Mouse (Mus musculus) forebrain, embryonic 13.5 days (tissue): ENCODE measurements at regions not wholly inside any gene's neighbourhood (a gene's known extent, or its start where the extent isn't known, plus 50 kb on each side); places are given as distances from the start of the nearest gene placed in this dataset.

Source experiments
- ATAC-seq: fragments of 200-750 bp; cut with Nextera tagmentation; 2 replicates; pipeline ENCODE4 v1.8.0; 2017
- H3K27ac ChIP-seq: fragments of 300-500 bp; sonication (generic); 2 replicates; pipeline ENCODE4 v1.5.1; 2015; ENCODE audit warnings: inconsistent platforms, mild to moderate bottlenecking, moderate library complexity
- H3K27me3 ChIP-seq: fragments of 300-500 bp; sonication (generic); 2 replicates; pipeline ENCODE4 v1.6.1; 2015; ENCODE audit warnings: mild to moderate bottlenecking, inconsistent platforms
- H3K36me3 ChIP-seq: fragments of 300-500 bp; sonication (generic); 2 replicates; pipeline ENCODE4 v1.6.1; 2015; ENCODE audit warnings: mild to moderate bottlenecking, inconsistent platforms; ENCODE audit not compliant: poor library complexity, severe bottlenecking
- H3K4me1 ChIP-seq: fragments of 300-500 bp; sonication (generic); 2 replicates; pipeline ENCODE4 v1.6.1; 2015; ENCODE audit warnings: inconsistent platforms
- H3K4me2 ChIP-seq: fragments of 300-500 bp; sonication (generic); 2 replicates; pipeline ENCODE4 v1.6.1; 2015; ENCODE audit warnings: inconsistent platforms, mild to moderate bottlenecking, moderate library complexity
- H3K4me3 ChIP-seq: fragments of 300-500 bp; sonication (generic); 2 replicates; pipeline ENCODE4 v1.5.1; 2015; ENCODE audit warnings: mild to moderate bottlenecking, inconsistent platforms
- H3K9ac ChIP-seq: fragments of 300-500 bp; sonication (generic); 2 replicates; pipeline ENCODE4 v1.6.1; 2015; ENCODE audit warnings: mild to moderate bottlenecking, inconsistent platforms
- H3K9me3 ChIP-seq: fragments of 300-500 bp; sonication (generic); replicated peaks from 2 replicates; pipeline ENCODE4 v1.6.1; 2016; ENCODE audit warnings: inconsistent platforms
- WGBS: fragments of 180-500 bp; shearing (Covaris S2); methylation state at CpG from one replicate; pipeline ENCODE4 v1.1.7; 2015; 5-methylcytosine and 5-hydroxymethylcytosine counted together

DNA sequence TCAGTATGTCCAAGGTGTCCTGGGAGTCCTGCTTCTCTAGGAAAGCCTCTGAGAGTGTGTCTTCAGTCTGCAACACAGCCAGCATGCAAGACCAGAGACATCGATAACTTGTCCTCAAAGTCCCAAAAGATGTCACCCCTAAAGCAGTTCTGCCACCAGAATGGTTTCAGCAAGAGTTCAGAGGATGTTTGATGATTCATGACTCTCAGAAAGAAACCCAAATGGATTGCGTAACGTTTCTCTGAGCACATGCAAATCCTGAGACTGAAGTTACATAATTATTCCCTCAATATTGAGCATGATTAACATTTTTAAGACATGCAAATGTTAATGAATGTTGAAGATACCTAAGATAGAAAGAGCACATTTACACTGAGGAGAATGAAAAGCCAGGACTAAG is 167.2 kb downstream of the Lrig3 start:
- Histone ChIP-seq H3K27me3 (no peaks in the 10 kb centered on the region), H3K4me2 (no peak overlapping the region), H3K36me3 (no peaks in the 10 kb centered on the region), H3K9me3 (no peaks in the 10 kb centered on the region), H3K4me3 (no peak overlapping the region), H3K9ac (no peak overlapping the region), H3K27ac (no peak overlapping the region), H3K4me1 (no peaks in the 10 kb centered on the region)
- no peak for ATAC-seq
- WGBS = 89% methylated on average over 3 of the region's 3 CpGs

DNA sequence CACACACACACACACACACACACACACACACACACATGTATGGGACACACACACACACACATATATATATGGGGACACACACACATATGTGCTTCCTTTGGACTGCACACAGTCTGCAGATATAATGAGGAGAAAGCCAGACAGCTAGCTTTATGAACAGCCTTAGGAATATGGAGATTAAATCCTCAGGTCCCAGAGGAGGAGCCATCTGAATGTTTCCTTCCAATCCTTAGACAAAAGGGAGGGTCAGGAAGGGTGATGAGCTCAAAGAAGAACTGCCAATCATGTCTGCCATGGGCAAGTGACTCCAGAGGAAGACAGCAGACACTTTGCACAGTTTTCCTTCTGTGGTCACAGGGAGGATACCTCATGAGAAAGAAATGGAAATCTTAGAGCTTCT is 168.0 kb downstream of the Lrig3 start:
- no peaks in the 10 kb centered on the region for H3K36me3 ChIP-seq
- H3K4me3 ChIP-seq = no peak overlapping the region
- no peak overlapping the region for H3K4me2 ChIP-seq
- no peak overlapping the region for H3K9ac ChIP-seq
- no peaks in the 10 kb centered on the region for H3K9me3 ChIP-seq
- H3K4me1 ChIP-seq = no peaks in the 10 kb centered on the region
- no peaks in the 10 kb centered on the region for H3K27me3 ChIP-seq
- H3K27ac ChIP-seq = no peak overlapping the region
- no peak for ATAC-seq

DNA sequence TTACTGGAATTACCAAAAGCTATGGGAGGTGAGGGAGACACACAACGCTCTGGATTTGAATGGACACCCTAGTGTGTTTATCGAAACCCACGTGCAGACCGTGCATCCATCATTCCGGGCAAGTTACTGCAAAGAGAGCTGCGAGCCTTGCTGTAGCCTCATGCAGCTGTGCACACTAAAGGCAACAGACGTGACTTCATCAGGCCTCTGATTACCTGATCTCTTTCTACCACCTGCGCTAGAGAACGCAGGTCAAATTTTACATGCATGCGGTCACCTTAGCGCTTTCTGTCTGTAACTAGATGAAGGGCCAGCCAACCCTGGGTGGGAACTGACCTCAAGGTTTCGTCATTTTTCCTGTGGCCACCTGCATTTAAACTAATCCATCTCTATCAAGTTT is 172.6 kb downstream of the Lrig3 start:
- H3K27ac ChIP-seq = no peak overlapping the region
- no peak overlapping the region for H3K9ac ChIP-seq
- no peaks in the 10 kb centered on the region for H3K36me3 ChIP-seq
- H3K9me3 ChIP-seq = no peaks in the 10 kb centered on the region
- no peak overlapping the region for H3K4me3 ChIP-seq
- no peaks in the 10 kb centered on the region for H3K4me1 ChIP-seq
- no peaks in the 10 kb centered on the region for H3K27me3 ChIP-seq
- no peak overlapping the region for H3K4me2 ChIP-seq
- ATAC-seq = no peak
- 95% methylated on average over 12 of the region's 12 CpGs for WGBS

DNA sequence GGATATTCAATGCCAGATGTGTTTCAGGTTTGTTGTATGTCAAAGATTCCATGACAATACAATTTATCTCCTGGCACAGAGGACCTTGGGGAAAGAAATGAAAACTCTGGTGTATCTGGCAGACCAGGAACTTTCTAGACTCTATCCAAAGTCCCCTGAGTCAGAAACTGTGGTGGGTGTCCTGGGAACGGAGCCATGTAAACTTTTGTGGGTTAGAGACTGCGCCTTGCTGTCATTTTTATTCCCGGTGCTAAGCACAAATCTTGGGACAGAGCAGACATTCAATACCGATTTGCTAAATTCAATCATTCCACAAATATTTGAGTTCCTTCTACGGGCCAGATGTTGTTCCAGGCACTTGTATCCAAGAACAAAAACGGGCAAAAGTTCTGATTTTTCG is 175.6 kb downstream of the Lrig3 start:
- no peak overlapping the region for H3K9ac ChIP-seq
- no peaks in the 10 kb centered on the region for H3K27me3 ChIP-seq
- 93% methylated on average over 7 of the region's 7 CpGs for WGBS
- no peaks in the 10 kb centered on the region for H3K9me3 ChIP-seq
- no peaks in the 10 kb centered on the region for H3K4me1 ChIP-seq
- H3K4me2 ChIP-seq = no peak overlapping the region
- ATAC-seq = no peak
- no peak overlapping the region for H3K27ac ChIP-seq
- H3K36me3 ChIP-seq = no peaks in the 10 kb centered on the region
- no peak overlapping the region for H3K4me3 ChIP-seq

DNA sequence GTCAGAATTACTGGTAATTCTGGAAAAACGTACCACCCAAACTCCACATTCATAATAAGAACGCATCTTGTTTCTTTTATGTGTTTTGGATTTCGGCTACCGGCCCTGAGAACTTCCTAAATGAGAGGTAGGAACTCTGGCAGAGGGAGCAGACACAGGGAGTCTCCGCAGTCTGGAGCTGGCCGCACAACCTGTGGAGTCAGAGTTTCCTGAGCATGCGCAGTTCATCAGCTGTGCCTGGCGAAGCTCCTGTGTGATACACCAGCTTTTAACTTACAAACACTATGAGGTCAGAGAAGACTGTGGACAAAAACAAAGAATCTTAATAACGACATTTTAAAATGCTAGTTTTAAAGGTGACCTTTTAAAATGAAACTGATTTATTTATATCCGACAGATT is 177.9 kb downstream of the Lrig3 start:
- no peak for ATAC-seq
- WGBS = 87% methylated on average over 10 of the region's 10 CpGs

DNA sequence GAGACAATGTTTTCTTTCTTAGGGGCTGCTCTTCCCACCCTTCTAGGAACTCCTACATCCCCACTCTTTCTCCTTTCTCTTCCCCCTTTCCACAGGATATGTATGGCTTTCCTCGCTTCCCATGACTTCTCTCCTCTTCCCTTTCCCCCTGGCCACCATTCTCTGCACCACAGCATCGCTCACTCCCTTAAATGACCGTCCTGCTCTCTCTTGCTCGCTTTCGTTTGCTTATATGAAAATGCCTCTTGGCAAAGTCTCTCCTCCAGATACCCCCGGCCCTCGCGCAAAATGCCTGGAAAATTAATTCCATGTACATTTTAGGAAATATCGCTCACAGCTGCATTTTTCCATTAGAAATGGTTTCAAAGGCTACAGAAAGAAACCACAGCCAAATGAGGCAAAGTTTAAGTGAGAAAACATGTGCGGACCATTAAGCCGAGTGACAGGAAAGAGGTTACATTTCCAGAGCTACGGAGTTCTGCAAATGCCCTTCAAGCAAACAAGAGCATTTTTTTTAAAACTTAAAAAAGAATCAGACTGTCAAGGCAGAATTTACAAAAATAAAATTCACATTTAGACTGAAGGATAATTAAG is 178.7 kb downstream of the Lrig3 start:
- WGBS = 87% methylated on average over 12 of the region's 12 CpGs
- Histone ChIP-seq H3K27ac (no peak overlapping the region), H3K4me3 (no peak overlapping the region), H3K9me3 (no peaks in the 10 kb centered on the region), H3K9ac (no peak overlapping the region), H3K4me1 (no peaks in the 10 kb centered on the region), H3K4me2 (no peak overlapping the region), H3K27me3 (no peaks in the 10 kb centered on the region), H3K36me3 (no peaks in the 10 kb centered on the region)
- ATAC-seq = no peak

More for the DNA sequence above, 177.9 kb downstream of the Lrig3 start:
- no peaks in the 10 kb centered on the region for H3K9me3 ChIP-seq
- no peaks in the 10 kb centered on the region for H3K36me3 ChIP-seq
- H3K27ac ChIP-seq = no peak overlapping the region
- H3K27me3 ChIP-seq = no peaks in the 10 kb centered on the region
- H3K4me2 ChIP-seq = no peak overlapping the region
- H3K9ac ChIP-seq = no peak overlapping the region
- no peaks in the 10 kb centered on the region for H3K4me1 ChIP-seq
- no peak overlapping the region for H3K4me3 ChIP-seq

DNA sequence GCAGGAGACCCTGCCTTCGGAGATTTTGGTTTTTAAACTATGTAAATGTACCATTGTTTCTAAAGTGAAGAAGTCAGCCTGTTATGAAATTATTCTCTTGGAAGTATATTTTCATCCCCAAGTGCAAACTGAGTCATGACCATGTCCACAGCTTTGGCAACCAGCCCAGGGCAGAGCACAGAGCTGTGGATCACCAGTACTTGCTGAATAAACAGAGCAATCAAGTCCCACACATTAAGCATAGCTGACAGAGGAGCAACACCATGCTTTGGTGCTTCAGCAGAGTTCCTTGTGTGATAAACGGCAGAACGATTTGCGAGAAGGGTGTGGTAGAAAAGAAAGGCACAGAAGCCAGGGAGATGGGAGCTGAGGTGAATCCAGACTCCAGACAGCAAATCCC is 191.3 kb downstream of the Lrig3 start:
- H3K4me2 ChIP-seq = no peak overlapping the region
- no peak overlapping the region for H3K9ac ChIP-seq
- no peaks in the 10 kb centered on the region for H3K36me3 ChIP-seq
- H3K27me3 ChIP-seq = no peaks in the 10 kb centered on the region
- no peak overlapping the region for H3K4me3 ChIP-seq
- ATAC-seq = no peak
- H3K9me3 ChIP-seq = no peaks in the 10 kb centered on the region
- no peak overlapping the region for H3K27ac ChIP-seq
- H3K4me1 ChIP-seq = no peaks in the 10 kb centered on the region
- WGBS = 88% methylated on average over 4 of the region's 4 CpGs

DNA sequence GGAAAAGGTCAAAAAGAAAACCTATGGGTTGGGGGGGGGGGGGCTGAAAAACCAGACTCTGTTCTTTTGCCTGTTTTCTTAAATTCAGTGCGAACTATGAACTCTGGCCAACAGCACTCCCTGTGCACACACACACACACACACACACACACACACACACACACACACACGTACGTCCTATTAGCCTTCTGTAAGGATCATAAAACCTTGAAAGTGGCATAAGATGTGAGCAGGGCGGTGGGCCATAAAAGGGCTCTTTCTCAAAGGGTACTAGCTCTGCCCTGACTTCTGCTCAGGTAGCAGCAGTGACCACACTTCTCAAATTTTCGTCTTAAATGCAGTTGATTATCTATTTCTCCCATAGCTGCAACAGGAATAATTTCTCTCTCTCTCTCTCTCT is 199.2 kb downstream of the Lrig3 start:
- Histone ChIP-seq H3K27me3 (no peaks in the 10 kb centered on the region), H3K36me3 (no peaks in the 10 kb centered on the region), H3K9ac (no peak overlapping the region), H3K9me3 (no peaks in the 10 kb centered on the region), H3K4me3 (no peak overlapping the region), H3K4me2 (no peak overlapping the region), H3K4me1 (no peaks in the 10 kb centered on the region), H3K27ac (no peak overlapping the region)
- WGBS = 88% methylated on average over 5 of the region's 5 CpGs
- no peak for ATAC-seq

DNA sequence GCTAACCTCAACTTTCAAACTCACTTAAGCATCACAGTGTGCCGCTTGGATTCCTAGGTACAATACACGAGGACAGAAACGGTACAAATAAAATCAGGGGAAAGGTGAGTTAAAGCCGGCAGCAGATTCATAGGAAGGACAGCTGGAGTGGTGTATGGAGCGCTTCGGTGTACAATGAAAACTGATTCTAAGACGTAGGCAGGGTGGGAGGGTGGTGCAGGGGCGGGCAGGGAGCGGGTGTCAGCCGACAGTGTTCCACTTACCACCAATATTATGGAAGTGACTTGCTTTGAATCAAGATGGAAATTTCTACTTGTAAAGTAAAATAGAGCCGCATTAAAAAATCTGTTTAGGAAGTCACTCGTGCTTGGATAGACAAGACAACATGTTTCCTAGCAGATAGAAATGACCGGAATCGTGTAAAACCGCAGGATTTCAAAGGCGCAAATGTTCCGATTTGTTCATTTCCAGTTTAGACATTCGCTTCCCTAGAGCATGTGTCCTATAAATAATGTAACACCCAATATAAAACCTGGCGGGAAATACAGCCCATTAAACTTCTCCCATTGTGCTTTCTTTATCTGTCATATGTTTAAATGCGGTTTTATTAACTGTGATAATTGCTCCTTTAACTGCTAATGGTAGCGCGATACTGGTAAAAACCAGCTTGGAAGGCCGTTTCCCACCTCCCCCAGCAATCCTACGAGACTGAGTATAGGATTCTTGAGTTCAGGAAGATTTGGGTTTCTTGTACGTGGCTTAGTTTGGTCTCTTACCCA is 203.3 kb downstream of the Lrig3 start:
- 91% methylated on average over 25 of the region's 25 CpGs for WGBS
- no peak overlapping the region for H3K9ac ChIP-seq

DNA sequence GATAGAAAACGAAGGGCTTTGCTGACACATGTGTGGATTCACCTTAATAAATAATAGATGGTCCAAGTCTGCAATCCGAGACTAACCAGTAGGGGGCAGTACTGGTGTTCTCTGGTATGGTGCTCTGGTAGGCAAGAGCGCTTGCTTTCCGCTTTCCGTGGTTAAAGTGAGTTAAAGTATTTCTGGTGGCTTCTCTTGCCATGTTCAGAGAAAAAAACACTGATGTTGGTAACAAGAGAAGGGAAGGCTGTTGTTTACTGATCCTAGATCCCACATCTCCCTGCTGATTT is 203.9 kb downstream of the Lrig3 start:
- Histone ChIP-seq H3K27ac (no peak overlapping the region), H3K9me3 (no peaks in the 10 kb centered on the region), H3K4me3 (no peak overlapping the region), H3K4me2 (no peak overlapping the region), H3K36me3 (no peaks in the 10 kb centered on the region), H3K4me1 (no peaks in the 10 kb centered on the region), H3K27me3 (no peaks in the 10 kb centered on the region), H3K9ac (no peak overlapping the region)
- no peak for ATAC-seq
- 63% methylated on average over 5 of the region's 5 CpGs for WGBS

More for the DNA sequence above, 203.3 kb downstream of the Lrig3 start:
- H3K4me2 ChIP-seq = no peak overlapping the region
- no peak overlapping the region for H3K4me3 ChIP-seq
- H3K9me3 ChIP-seq = no peaks in the 10 kb centered on the region
- no peaks in the 10 kb centered on the region for H3K4me1 ChIP-seq
- no peak overlapping the region for H3K27ac ChIP-seq
- no peaks in the 10 kb centered on the region for H3K27me3 ChIP-seq
- H3K36me3 ChIP-seq = no peaks in the 10 kb centered on the region
- no peak for ATAC-seq

DNA sequence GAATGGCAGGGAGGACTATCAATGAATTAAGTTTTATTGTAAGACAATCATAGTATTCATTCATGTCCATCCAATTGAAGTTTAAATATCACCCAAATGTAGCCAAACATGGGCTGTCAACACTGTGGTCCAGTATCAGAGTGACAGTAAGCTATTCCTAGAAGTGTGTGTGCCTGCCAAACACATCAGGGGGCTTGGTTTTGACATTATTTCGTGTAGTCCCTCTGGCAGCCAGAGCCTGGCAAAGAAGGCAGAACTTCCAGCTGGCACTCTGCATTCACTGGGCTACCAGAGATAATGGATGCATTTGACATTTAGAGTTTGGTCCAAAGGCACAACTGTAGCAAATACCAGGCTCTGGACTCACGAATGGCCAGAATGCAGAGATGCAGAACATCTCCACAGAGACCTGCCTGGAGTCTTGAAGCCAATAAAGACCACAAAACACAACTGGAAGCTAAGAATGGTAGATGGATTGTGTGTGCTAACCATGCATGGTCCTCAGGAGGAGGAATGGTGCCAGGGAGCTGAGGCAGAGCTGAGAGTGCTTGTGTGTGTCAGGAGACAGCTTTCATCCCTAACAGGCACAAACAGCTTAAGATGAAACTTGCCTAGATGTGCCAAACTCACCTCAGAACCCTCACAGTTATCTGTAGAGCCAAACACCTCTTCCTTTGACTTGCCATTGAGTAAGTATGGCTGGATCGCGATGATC is 210.9 kb downstream of the Lrig3 start:
- no peak for ATAC-seq
- Histone ChIP-seq H3K27ac (no peak overlapping the region), H3K4me2 (no peak overlapping the region), H3K4me3 (no peak overlapping the region), H3K27me3 (no peaks in the 10 kb centered on the region), H3K9me3 (no peaks in the 10 kb centered on the region), H3K4me1 (no peaks in the 10 kb centered on the region), H3K9ac (no peak overlapping the region), H3K36me3 (no peaks in the 10 kb centered on the region)
- WGBS = 85% methylated on average over 4 of the region's 4 CpGs

DNA sequence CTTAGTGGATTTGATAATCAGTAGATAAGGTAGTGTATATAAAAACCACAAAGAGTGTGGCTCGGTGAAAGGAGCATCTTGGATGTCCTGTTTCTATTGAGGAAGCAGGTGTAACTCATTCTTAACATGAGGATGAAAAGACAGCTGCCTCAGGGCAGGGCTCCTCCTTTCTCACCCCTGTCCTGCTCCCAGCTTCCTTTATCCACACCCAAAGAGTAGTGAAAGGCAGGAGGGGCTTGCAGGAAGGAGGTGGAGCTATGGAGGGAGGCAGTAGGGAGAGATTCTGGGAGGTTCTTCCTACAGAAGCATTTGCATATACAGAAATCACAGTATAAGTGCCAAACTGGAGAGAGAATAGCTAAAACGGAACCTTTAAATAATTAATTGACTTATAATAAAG is 216.4 kb downstream of the Lrig3 start:
- H3K4me1 ChIP-seq = no peaks in the 10 kb centered on the region
- H3K27ac ChIP-seq = no peak overlapping the region
- H3K9me3 ChIP-seq = peaks cover 5% of the 10 kb centered on the region; the same call in 1 of the 2 replicates
- H3K4me3 ChIP-seq = no peak overlapping the region
- no peak overlapping the region for H3K9ac ChIP-seq
- no peak overlapping the region for H3K4me2 ChIP-seq
- H3K27me3 ChIP-seq = no peaks in the 10 kb centered on the region
- WGBS = 90% methylated on average over 2 of the region's 2 CpGs
- no peaks in the 10 kb centered on the region for H3K36me3 ChIP-seq
- ATAC-seq = no peak
